Mouse (Mus musculus): ENCODE measurements around the gene Cbr4.

Cbr4 gene

GRCm38 (mm10) chr8:61552221-61552620 is 64.7 kb downstream of the Cbr4 start:
- DNase-seq: no peak

- DNase-seq: no peak
Measured at GRCm38 (mm10) chr8:61552755-61553402, 65.3 kb downstream of the Cbr4 start.

- no peak for DNase-seq
Measured at GRCm38 (mm10) chr8:61555343-61555742, 67.8 kb downstream of the Cbr4 start.

- no peak for DNase-seq
Measured at GRCm38 (mm10) chr8:61556219-61556618, 68.7 kb downstream of the Cbr4 start.
